Mouse (Mus musculus): ENCODE data around the gene Nbeal1. TPM values are rescaled to one million over a fixed set of nuclear protein-coding genes. Genes with fewer than 3 reads are reported as not detected.

The Nbeal1 gene
- polyA plus RNA-seq (2015; fragmentation: Illumina TruSeq; extraction: RNeasy Lipid Tissue Mini Kit (QIAGEN cat#74804); ENCODE audit: insufficient read depth, low replicate concordance): 10.9 TPM

GRCm38 (mm10) chr1:60179932-60180783, at the start of gene Nbeal1:
Nbeal1 (plus strand) TSS chr1:60180599.

GRCm38 (mm10) chr1:60342808-60343629, 162.6 kb downstream of the Nbeal1 start, which contains the start of gene Cyp20a1:
Cyp20a1 (plus strand) TSS chr1:60343323.

Other genes with a start within 250 kb of the Nbeal1 start
- 0.11 TPM for gene Ica1l, start 137.4 kb upstream of the Nbeal1 start, polyA plus RNA-seq (2015; fragmentation: Illumina TruSeq; extraction: RNeasy Lipid Tissue Mini Kit (QIAGEN cat#74804); ENCODE audit: insufficient read depth, low replicate concordance)
- 8.9 TPM for gene Carf, start 82.4 kb upstream of the Nbeal1 start, polyA plus RNA-seq (2015; fragmentation: Illumina TruSeq; extraction: RNeasy Lipid Tissue Mini Kit (QIAGEN cat#74804); ENCODE audit: insufficient read depth, low replicate concordance)
- gene Wdr12, start 82.0 kb upstream of the Nbeal1 start, polyA plus RNA-seq (2015; fragmentation: Illumina TruSeq; extraction: RNeasy Lipid Tissue Mini Kit (QIAGEN cat#74804); ENCODE audit: insufficient read depth, low replicate concordance): 43.1 TPM
- gene Cyp20a1, start 162.7 kb downstream of the Nbeal1 start, polyA plus RNA-seq (2015; fragmentation: Illumina TruSeq; extraction: RNeasy Lipid Tissue Mini Kit (QIAGEN cat#74804); ENCODE audit: insufficient read depth, low replicate concordance): 22.7 TPM
- 7.0 TPM for gene Abi2, start 229.0 kb downstream of the Nbeal1 start, polyA plus RNA-seq (2015; fragmentation: Illumina TruSeq; extraction: RNeasy Lipid Tissue Mini Kit (QIAGEN cat#74804); ENCODE audit: insufficient read depth, low replicate concordance)